Mouse (Mus musculus) right cerebral cortex, postnatal 36 days (tissue): ENCODE results near the gene Lmo1.
A peak's percentile ranks its signal among the peaks of the same experiment; 100 is the strongest.

Experiments
- DNase-seq, 2 experiments: peaks; one replicate each; pipeline ENCODE4 v3.0.0; 2022; ENCODE audit warnings: low spot score in 2 of 2, mixed read lengths in 1 of 2

Gene Lmo1

GRCm38 (mm10) chr7:109175670-109176625 is 941 bp upstream of the Lmo1 start:
- no peak for DNase-seq

GRCm38 (mm10) chr7:109174337-109174948 is 564 bp downstream of the Lmo1 start:
- DNase-seq = peak in 1 of 2 experiments; percentile 46

GRCm38 (mm10) chr7:109171874-109172273 is 3.1 kb downstream of the Lmo1 start:
- DNase-seq = no peak

GRCm38 (mm10) chr7:109170441-109170820 is 4.6 kb downstream of the Lmo1 start:
- peak; percentile 73 to 78 for DNase-seq

GRCm38 (mm10) chr7:109169505-109170440 is 5.2 kb downstream of the Lmo1 start:
- DNase-seq = no peak

DNA sequence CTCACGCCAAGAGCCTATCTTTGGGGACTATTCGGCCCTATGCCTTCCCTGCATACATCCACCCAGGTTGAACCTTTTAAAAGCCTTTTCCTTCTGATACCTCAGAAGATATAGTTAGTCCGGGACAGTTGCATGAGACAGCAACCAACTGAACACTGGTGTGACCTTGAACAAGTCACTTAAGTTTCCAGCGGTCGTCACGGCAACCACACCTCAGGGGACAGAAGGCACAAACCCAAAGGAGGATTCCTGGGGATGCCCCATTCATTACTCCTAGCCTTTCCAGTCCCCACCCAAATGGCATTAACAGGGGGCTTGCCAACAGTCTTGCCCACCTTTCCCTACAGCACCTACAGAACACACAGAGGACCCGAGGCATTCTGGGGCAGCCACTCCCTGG is 6.3 kb downstream of the Lmo1 start:
- no peak for DNase-seq

GRCm38 (mm10) chr7:109165931-109166585 is 8.9 kb downstream of the Lmo1 start:
- no peak for DNase-seq

GRCm38 (mm10) chr7:109154331-109154730 is 20.7 kb downstream of the Lmo1 start:
- DNase-seq = no peak

- DNase-seq = no peak
These were observed 21.5 kb downstream of the Lmo1 start for GRCm38 (mm10) chr7:109153538-109153937.

DNA sequence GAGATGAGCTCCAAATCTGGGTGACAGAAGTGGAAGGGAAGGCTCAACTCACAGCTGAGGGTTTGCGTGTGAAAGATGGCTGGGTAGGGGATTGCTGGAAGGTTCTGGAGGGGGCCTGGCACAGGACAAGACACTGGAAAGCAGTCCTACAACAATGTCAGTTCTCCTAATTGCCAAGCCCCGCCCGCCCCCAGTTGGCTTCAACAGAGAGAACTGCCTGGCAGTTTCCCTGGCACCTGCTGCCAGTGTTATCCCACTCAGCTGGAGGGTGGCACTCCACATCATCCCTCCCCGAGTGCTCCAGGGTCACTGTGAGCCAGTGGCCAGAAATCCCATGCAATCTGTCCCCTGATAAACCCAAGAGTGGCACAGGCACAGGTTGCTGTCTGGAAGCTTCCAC is 23.9 kb downstream of the Lmo1 start:
- no peak for DNase-seq

GRCm38 (mm10) chr7:109145211-109145610 is 29.8 kb downstream of the Lmo1 start:
- DNase-seq = no peak

DNA sequence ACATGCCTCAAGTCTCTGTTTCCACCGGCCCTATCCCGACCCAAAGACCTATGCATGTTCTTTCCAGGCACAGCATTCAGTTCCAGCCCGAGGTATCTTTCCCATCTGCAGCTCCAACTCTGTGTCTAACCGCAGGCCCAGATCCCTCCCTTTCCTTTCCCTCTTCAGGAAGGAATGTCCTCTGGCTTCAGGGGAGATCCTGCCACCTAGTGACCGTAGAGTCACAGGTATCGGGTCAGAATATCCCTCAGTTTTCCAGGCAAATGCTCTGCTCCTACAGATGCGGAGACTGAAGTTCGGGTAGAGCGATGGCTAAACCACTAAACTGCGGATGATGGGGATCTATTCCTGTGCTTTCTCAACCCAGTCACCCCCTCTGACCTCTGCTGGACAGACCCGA is 30.3 kb downstream of the Lmo1 start:
- DNase-seq = no peak

GRCm38 (mm10) chr7:109142564-109142963 is 32.4 kb downstream of the Lmo1 start:
- DNase-seq = no peak

GRCm38 (mm10) chr7:109141753-109142152 is 33.3 kb downstream of the Lmo1 start:
- no peak for DNase-seq

- DNase-seq = no peak
These were observed 34.0 kb downstream of the Lmo1 start for GRCm38 (mm10) chr7:109141054-109141453.

DNA sequence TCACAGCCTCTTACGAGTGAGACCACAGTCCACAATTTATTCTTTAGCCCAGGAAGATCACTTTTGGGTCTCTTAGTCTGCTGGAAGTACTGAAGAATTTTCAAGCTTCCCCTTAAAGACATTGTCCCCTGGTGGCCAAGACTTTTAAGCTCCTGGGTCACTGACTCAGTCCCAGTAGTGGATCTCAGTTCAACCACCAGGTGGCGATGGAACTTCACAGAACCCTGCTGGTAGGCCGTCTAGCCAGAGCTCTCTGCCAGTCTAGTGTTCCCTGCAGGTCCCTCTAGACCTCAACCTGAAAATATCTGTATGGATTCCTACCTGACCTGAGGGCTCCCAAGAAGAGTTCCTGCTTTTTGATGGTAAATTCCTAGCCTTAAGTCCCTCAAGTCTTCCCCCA is 35.6 kb downstream of the Lmo1 start:
- DNase-seq = peak; percentile 71 to 79

- no peak for DNase-seq
These were observed 37.6 kb downstream of the Lmo1 start for GRCm38 (mm10) chr7:109137441-109137840.

DNA sequence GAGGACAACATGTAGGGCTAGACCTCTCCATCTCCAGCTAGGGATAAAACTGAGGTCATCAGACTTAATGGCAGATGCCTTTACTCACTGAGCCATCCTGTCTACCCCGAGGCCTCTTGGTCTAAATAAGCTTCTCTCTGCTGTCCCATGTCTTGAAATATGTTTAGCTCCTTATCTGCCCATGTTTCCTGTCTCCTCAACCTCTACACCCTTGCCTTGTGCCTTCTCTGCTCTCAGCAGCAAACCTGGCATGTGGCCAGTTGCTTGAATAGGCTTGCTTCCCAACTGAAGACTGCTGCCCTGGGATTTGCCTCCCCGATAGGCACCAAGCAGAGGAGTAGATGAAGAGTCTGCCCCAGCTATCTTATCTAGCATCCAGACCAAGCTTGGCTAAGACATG is 43.4 kb downstream of the Lmo1 start:
- DNase-seq = no peak

GRCm38 (mm10) chr7:109129946-109130686 is 44.9 kb downstream of the Lmo1 start:
- no peak for DNase-seq

DNA sequence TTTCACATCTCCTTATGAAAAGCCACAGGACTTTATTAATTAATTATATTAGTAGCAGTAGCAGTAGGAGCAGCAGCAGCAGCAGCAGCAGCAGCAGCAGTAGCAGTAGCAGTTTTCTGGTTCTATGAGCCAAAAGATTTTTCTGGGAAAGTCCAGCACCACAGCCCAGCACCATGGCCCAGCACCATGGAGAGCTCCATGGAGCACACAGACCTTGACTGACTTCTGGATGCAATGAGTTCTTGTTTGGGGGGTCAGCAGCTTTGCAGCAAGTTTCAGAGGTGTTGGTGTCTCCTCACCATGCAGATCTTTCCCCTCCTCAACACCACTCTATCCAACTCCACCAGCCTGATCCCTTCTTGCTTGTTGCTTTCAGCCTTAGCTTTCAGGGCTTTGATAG is 45.6 kb downstream of the Lmo1 start:
- no peak for DNase-seq

DNA sequence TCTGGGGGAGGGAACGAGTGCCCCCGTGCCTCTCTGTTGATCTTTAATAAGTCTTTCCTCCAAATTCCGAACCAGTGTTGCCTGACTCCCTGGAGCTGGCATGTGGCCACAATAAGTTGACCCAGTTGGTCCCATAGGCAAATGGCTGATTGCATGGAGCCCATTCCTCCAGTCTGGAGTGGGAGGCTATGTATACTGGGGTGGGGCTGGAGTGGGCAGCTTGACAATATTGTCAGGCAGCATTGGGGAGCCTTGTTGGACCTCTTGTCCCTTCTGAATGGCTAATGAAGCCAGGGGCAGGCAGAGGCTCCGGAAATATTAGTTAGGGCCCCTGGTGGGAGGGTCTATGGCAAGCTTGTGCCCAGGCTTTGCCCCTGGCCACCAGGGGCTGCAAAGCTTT is 59.1 kb downstream of the Lmo1 start:
- DNase-seq = no peak
